Mouse (Mus musculus): ENCODE data around the gene Chpf.

GRCm38 (mm10) chr1:75477264-75477965 lies 1.7 kb downstream of the Chpf start:
- TF ChIP-seq GATA1 (IDR thresholded peaks at IDR 0.05; ENCODE audit: borderline replicate concordance, low read length) (no peak), FLI1 (IDR thresholded peaks at IDR 0.05; ENCODE audit: low read length) (no peak)
